9 mouse cellular contexts compared by ENCODE assay signal in the genomic region with DNA sequence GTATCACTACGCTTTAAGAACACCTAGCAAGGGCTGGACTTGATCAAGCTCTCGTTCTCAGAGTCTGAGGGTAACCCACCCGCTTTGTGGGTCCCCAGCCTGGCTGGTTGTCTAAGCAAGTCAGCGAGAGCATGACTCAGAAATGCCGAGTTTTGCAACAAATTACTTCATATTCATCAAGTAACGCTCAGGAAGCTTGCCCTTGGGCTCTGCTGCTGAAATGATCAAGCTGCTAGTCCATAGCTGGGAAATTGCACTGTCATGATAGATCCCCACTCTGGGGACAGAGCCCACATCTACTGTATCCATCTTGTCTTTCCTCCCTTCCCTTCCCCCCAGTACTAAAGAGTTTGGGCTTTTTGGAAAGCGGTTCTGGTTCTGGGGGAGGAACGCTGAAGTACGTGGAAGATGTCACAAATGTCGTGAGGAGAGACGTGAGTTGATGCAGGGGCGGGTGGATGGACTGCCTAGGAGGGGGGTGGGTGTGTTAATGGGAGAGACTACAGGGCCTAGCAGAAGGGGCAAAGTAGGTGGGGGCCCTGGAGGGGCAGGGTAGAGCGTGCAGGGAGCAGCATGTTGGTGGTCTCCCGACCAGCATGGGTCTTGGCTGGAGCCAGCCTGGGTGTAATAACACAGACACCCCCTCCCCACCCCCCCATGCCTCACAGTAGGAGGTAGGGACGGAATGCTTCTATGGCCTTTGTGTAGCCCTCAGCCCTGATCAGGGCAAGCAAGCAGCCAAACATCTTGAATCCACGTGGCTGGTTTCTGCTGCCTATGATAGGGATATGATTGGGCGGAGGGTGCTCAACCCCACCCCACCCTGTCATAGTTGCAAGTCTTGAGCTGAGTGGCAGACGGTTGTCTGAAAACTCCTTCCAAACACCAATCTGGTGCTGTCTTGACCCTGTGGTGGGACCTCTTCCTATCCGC. TPM values are rescaled to one million over a fixed set of nuclear protein-coding genes. Genes with fewer than 3 reads are reported as not detected.
A peak's percentile ranks its signal among the peaks of the same experiment; 100 is the strongest.
DNase-seq lines count a peak whose midpoint lies in the region; ATAC-seq lines count a peak whose summit lies in the region.
"Had no signal": no experiment of that assay in that cellular context is flagged by ENCODE, and none has a peak within 500 bp of the region (broad histone marks: within the 10 kb centered on the region; RNA-seq: fewer than 3 reads in every experiment).

No protein-coding gene starts in this region.

- no peaks in the 10 kb centered on the region for H3K9me3 ChIP-seq in liver, embryonic 12.5 days (replicated peaks)
- H3K9me3 ChIP-seq in forebrain, embryonic 11.5 days (ENCODE audit: control insufficient read depth, low read length), result no peaks in the 10 kb centered on the region
- H3K9me3 ChIP-seq: hindbrain, embryonic 15.5 days had no signal

- no peaks in the 10 kb centered on the region for H3K36me3 ChIP-seq in liver, embryonic 12.5 days
- no peaks in the 10 kb centered on the region for H3K36me3 ChIP-seq in forebrain, embryonic 11.5 days (ENCODE audit: control insufficient read depth, insufficient read depth, low read length)
- H3K36me3 ChIP-seq: hindbrain, embryonic 15.5 days had no signal

- peak; percentile 37; the same call in 1 of the 2 replicates for ATAC-seq in liver, embryonic 12.5 days
- ATAC-seq in cerebellum, adult (ENCODE audit: insufficient number of reproducible peaks, low FRiP score, low TSS enrichment), result no peak
- ATAC-seq in forebrain, embryonic 11.5 days (replicated peaks; ENCODE audit: low FRiP score), result no peak

- H3K27ac ChIP-seq in liver, embryonic 12.5 days, result no peak overlapping the region
- no peak overlapping the region for H3K27ac ChIP-seq in forebrain, embryonic 11.5 days (ENCODE audit: low read depth, low read length)
- H3K27ac ChIP-seq: hindbrain, embryonic 15.5 days had no signal

- H3K4me3 ChIP-seq in liver, embryonic 12.5 days, result no peak overlapping the region
- H3K4me3 ChIP-seq in forebrain, embryonic 11.5 days (ENCODE audit: low read depth, low read length), result no peak overlapping the region
- H3K4me3 ChIP-seq: hindbrain, embryonic 15.5 days had no signal

- no peak overlapping the region for H3K9ac ChIP-seq in liver, embryonic 12.5 days
- no peak overlapping the region for H3K9ac ChIP-seq in forebrain, embryonic 11.5 days (ENCODE audit: low read length)
- H3K9ac ChIP-seq: hindbrain, embryonic 15.5 days had no signal

- DNase-seq in liver, result no peak
- DNase-seq in adrenal gland, postnatal 36 days, result peak; percentile 50 to 58
- peak; percentile 31 for DNase-seq in kidney, postnatal 14 days
- DNase-seq in skeletal muscle tissue, adult 2 months (ENCODE audit: low read depth, low spot score), result peak; percentile 33
- no peak for DNase-seq in forebrain, embryonic 11.5 days (ENCODE audit: low spot score)
- no peak for DNase-seq in thymus, postnatal 0 days (ENCODE audit: low spot score)

- no peak overlapping the region for H3K4me2 ChIP-seq in liver, embryonic 12.5 days
- no peak overlapping the region for H3K4me2 ChIP-seq in forebrain, embryonic 11.5 days (ENCODE audit: low read depth, low read length, severe bottlenecking)
- H3K4me2 ChIP-seq: hindbrain, embryonic 15.5 days had no signal

- 48% methylated on average over 19 of the region's 19 CpGs for WGBS in liver, embryonic 12.5 days (ENCODE audit: insufficient replicate concordance)
- 78% methylated on average over 19 of the region's 19 CpGs for WGBS in forebrain, embryonic 11.5 days

- peaks cover 18% of the 10 kb centered on the region; the same call in 1 of the 2 replicates for H3K27me3 ChIP-seq in liver, embryonic 12.5 days (replicated peaks)
- H3K27me3 ChIP-seq in forebrain, embryonic 11.5 days (ENCODE audit: control insufficient read depth, insufficient read depth, low read length), result no peaks in the 10 kb centered on the region
- H3K27me3 ChIP-seq: hindbrain, embryonic 15.5 days had no signal

- peaks cover 9% of the 10 kb centered on the region; the same call in 1 of the 2 replicates for H3K4me1 ChIP-seq in liver, embryonic 12.5 days
- H3K4me1 ChIP-seq in forebrain, embryonic 11.5 days (replicated peaks; ENCODE audit: control insufficient read depth, insufficient read depth, low read length), result no peaks in the 10 kb centered on the region
- H3K4me1 ChIP-seq: hindbrain, embryonic 15.5 days had no signal

RNA-seq across cellular contexts. Expression of gene Aire, which starts 11.5 kb away (rescaled TPM):
- polyA plus RNA-seq in liver, embryonic 12.5 days (2016; fragmentation: Nextera tagmentation; extraction: Ambion mirVana), result 0.06 TPM in 1 of 2 replicates, not detected in the other
- not detected for total RNA-seq in adrenal gland, postnatal 36 days (2021)
- polyA plus RNA-seq in forebrain, embryonic 11.5 days (2014; fragmentation: Nextera tagmentation; extraction: Ambion mirVana), result 0.21 TPM in 1 of 2 replicates, not detected in the other
- polyA plus RNA-seq in thymus, postnatal 0 days (2015; fragmentation: Nextera tagmentation; extraction: Ambion mirVana), result 8.8 and 10.1 TPM in 2 replicates

RNA-seq across cellular contexts. Expression of gene Dnmt3l, which starts 13.2 kb away (rescaled TPM):
- polyA plus RNA-seq in liver, embryonic 12.5 days (2016; fragmentation: Nextera tagmentation; extraction: Ambion mirVana), result not detected in 2 replicates
- 10 to 100 TPM; 24.1 to 38.1 TPM for total RNA-seq in adrenal gland, postnatal 36 days (2021)
- polyA plus RNA-seq in forebrain, embryonic 11.5 days (2014; fragmentation: Nextera tagmentation; extraction: Ambion mirVana), result not detected in 2 replicates
- polyA plus RNA-seq in thymus, postnatal 0 days (2015; fragmentation: Nextera tagmentation; extraction: Ambion mirVana), result 0.69 and 1.1 TPM in 2 replicates
- polyA plus RNA-seq: hindbrain, embryonic 15.5 days had no signal

RNA-seq across cellular contexts. Expression of gene Icosl, which starts 14.2 kb away (rescaled TPM):
- 2.9 and 3.2 TPM in 2 replicates for polyA plus RNA-seq in liver, embryonic 12.5 days (2016; fragmentation: Nextera tagmentation; extraction: Ambion mirVana)
- 10 to 100 TPM; 11.6 to 21.6 TPM for total RNA-seq in adrenal gland, postnatal 36 days (2021)
- polyA plus RNA-seq in forebrain, embryonic 11.5 days (2014; fragmentation: Nextera tagmentation; extraction: Ambion mirVana), result 2.0 and 2.5 TPM in 2 replicates
- 6.2 and 6.7 TPM in 2 replicates for polyA plus RNA-seq in thymus, postnatal 0 days (2015; fragmentation: Nextera tagmentation; extraction: Ambion mirVana)

RNA-seq across cellular contexts. Expression of gene Pfkl, which starts 45.0 kb away (rescaled TPM):
- polyA plus RNA-seq in liver, embryonic 12.5 days (2016; fragmentation: Nextera tagmentation; extraction: Ambion mirVana), result 152 and 157 TPM in 2 replicates
- 100 to 1,000 TPM; 116 to 131 TPM for total RNA-seq in adrenal gland, postnatal 36 days (2021)
- 171 and 174 TPM in 2 replicates for polyA plus RNA-seq in forebrain, embryonic 11.5 days (2014; fragmentation: Nextera tagmentation; extraction: Ambion mirVana)
- polyA plus RNA-seq in thymus, postnatal 0 days (2015; fragmentation: Nextera tagmentation; extraction: Ambion mirVana), result 41.1 and 45.5 TPM in 2 replicates

Comparison
In these comparisons a context has a peak if more than half of its experiments do, and no peak if none do; other contexts are left out.
1. DNase-seq: peak in adrenal gland, postnatal 36 days (2 of 2), kidney, postnatal 14 days (single experiment) and skeletal muscle tissue, adult 2 months (single experiment); none in liver (single experiment), forebrain, embryonic 11.5 days (single experiment) and thymus, postnatal 0 days (single experiment).